Mouse (Mus musculus): ENCODE measurements around the gene Nfe2l2. TPM values are rescaled to one million over a fixed set of nuclear protein-coding genes. Genes with fewer than 3 reads are reported as not detected.

The Nfe2l2 gene
- polyA plus RNA-seq (2012; rRNA removed): 20.4 and 21.1 TPM in 2 replicates

DNA sequence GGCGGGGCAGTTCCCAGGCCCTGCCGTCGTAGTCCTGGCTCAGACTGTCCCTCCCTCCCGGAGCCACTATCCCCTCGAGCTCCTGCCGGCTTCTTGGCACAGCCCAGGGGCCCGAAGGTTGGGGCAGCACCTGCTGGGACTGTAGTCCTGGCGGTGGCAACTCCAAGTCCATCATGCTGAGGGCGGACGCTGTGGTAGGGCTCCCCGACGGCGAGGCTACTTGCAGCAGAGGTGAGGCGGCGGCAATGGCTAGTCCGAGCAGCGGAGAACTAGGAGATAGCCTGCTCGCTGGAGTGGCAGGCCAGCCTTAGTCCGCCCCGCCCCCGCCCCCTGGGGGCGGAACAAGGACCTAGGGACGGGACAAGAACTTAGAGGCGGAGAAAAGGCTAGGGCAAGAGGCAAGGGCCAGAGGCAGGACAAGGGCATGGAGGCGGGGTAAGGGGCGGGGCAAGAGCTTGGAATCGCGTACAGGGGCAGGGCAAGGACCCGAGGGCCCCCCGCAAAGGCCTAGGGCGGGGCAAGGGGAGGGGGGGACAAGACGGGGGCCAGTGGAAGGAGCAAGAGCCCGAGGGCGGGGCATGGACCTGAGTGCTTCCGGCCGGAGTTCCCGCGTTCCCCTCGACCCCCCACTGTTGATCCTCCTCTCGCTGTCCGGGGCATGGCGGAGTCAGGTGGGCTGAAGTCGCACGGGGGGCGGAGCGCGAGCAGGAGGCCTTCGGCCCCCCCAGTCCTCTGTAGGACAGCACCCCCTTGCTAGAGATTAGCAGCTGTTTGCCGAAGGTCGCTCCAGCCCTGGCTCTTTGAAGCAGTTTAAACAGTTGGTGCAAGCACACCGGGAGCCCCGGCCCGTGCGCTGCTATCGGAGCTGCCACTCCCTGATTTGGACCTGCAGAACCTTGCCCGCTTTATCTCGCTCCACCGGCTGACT lies at the start of gene Nfe2l2:
Nfe2l2 (minus strand) TSS at position 408 of the 928 bp plus-strand sequence.
- peak; percentile 76 to 81 for DNase-seq (ENCODE audit: extremely low spot score in 1 of 2, low spot score in 1 of 2)

DNA sequence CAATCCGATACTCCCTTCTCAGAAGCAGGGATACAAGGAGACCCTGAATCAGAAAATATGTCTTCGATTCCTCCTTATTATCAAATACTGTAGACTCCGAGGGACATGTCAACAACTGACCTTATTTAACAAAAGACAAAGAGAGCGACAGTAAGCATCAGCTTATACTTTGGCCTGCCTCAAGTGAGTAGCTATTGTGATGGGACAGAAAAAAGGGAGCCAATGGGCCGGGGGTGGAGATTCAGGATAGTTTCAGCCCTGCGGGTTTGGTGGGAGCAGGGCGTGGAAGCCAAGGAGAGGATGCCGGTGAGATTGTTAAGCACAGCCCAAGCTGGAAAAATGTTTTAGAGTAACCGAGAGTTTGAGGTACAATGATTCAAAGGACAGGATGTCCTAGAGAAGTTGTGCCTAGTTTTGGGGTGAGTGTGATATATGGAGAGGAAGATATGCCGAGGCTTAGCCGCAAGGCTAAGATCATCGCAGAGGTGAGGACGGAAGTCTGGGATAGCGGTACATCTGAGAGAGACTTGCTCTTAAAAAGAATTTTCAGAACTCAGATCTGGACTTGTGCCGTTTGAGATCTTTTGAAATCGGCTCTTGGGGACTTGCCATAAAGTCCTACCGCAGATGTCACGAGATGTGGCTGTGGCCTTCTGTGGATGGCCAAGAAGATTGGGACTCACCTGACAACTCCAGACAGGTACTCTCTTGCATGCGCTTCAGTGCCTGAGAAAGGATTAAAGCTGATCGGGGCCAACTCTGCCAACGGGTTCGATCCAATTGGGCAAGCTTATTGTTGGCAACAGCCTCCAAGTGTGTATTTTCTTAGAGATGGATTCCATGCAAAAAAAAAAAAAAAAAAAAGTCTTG lies 48.1 kb upstream of the Nfe2l2 start:
- no peak for DNase-seq (ENCODE audit: extremely low spot score in 1 of 2, low spot score in 1 of 2)

DNA sequence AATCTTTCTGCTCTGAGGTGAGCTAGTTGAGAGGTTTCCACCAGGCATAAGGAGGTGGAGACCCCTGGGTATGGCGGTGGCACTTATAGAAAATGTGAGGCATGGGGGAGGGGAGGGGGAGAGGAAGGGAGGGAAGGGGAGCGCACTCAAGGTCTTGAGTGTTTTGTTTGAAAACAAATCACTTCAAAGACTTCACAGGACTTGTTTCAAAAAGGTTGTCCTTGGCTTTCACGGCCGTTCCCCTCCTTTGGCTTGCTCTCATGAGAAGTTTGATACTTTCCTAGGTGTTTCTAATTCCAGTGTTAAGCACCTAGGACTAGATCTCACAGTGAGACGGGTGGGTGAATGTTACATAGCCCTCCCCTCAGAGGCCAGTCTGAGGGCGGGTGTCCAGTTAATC lies 47.5 kb upstream of the Nfe2l2 start:
- no peak for DNase-seq (ENCODE audit: extremely low spot score in 1 of 2, low spot score in 1 of 2)

DNA sequence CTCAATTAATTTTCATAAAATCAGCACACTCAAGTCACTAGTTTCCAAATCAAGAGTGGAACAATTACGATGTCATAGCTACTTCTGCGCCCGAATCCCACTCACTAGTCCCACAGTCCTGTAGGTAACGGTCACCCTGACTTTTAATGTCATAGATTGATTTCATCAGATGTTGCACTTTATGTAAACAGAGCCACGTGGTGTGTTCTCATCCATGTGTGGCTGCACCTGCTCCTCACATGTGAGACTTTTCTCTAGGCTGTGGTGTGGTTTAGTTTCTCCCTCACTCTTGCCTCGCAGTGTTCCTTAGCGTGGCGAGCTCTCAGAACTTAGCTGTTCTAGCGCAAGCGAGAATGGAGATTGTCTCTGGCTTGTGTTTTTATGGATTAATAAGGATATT lies 46.4 kb upstream of the Nfe2l2 start:
- no peak for DNase-seq (ENCODE audit: extremely low spot score in 1 of 2, low spot score in 1 of 2)

DNA sequence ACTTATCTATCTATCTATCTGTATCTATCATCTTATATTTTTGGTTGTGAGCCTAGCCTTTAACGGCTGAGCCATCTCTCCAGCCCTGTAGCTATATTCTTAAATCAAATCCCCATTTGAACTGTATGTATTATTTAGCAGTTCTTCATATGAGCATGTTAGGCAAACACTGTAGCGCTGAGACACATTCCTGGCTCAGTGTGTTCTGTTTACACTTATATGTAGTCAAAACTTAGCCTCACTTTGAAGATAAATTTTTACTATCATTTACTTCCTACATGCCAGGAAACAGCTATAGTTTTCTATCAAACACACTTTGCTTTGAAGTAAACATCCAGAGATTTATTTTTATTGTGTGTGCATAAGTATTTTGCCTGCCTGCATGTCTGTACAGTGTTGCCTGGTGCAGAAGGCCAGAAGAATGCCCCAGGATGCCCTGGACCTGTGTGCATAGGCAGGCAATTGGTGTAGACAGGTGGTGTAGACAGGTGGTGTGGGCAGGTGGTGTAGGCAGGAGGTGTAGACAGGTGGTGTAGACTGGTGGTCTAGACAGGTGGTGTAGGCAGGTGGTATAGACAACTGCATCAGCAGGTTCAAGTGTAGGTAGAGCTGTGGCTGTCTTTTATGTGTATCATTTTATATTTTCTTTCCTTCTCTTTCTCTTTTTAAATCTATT lies 45.7 kb upstream of the Nfe2l2 start:
- DNase-seq (ENCODE audit: extremely low spot score in 1 of 2, low spot score in 1 of 2): no peak

DNA sequence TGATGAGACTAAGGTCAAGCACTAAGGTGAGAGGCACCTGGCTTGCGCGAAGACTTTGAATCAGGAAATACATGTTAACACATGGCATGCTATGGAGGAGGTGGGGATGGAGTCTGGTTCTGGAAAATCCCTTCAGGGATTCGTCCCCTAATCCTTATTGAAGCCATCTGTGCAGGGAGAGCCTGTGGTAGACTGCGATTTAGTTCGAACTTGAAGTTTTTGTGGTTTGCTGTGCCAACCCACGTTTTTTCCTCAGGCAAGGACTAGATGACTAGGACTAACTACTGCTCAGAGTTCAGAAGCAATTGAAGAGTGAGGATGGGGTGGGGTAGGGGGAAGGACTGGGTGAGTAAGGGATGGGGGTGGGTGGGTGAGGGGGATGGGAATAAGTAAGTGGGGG lies 44.4 kb upstream of the Nfe2l2 start:
- DNase-seq (ENCODE audit: extremely low spot score in 1 of 2, low spot score in 1 of 2): no peak

DNA sequence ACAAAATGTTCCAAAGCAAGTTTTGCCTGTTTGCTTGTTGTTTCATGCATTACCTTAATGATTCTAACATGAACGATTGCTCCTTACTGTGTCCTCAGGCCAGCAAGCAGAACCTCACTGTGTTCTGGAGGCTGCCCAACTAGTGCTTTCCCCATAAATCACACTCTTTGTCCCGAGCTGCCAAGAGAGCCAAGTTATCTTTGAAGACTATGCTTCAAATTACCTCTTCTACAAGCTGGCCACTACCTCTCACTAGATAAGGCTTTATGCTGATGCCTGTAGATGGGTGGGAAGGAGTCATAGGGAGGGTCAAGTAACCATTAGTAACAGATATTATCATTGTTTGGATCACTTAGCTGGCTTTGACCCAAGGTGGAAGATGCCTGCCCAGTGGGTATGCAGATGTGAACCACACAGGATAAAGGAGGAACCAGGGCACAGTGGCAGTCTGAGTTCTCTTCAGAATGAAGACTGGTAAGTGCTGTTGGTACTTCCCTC lies 32.6 kb upstream of the Nfe2l2 start:
- DNase-seq (ENCODE audit: extremely low spot score in 1 of 2, low spot score in 1 of 2): no peak

DNA sequence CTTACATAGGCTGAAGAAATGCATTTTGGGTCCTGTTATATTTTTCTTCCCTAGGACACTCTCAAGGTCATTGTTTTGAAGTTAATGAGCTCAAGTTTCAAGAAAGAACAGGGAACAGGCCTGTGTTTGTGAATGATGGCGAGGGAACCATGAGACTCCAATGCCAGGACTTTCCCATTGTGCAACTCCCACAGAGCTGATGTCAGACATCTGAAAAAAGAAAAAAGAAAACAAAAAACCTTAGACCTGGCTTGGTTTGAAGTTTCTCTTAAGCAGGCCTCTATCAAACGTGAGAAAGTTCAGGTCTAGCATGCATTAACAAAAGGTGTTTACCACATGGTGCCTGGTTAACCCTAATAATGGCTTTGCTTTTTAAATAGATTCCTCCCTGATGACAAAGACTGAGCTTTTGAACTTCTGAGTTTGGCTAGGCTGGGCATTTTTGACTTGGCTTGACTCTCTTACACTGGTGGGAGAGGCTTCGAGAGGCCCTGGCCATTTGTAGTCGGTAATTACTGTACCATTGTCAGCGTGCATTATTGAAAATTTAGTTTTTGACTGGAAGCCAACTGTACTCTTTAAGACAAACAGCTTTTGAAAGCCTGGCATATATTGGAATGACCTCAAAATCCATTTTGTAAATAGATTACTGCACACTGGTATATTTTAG lies 29.9 kb upstream of the Nfe2l2 start:
- DNase-seq (ENCODE audit: extremely low spot score in 1 of 2, low spot score in 1 of 2): no peak

DNA sequence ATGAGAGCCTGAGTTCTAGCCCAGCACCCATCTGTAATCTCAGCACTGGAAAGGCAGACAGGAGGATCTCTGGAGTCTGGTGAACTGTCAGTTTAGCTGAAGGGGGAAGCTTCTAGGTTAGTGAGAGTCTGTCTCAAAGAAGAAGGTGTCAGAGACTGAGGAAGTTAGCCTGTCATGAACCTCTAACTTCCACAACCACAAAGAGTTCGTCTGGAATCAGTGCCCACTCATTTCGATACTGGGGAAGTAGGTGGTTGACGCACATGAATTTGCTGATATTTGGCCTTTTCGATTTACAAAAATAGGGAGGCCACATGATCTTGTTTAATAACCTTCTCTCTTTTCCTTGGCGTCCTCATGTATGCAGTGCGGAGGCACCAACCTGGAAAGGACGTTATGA lies 28.7 kb upstream of the Nfe2l2 start:
- DNase-seq (ENCODE audit: extremely low spot score in 1 of 2, low spot score in 1 of 2): no peak

DNA sequence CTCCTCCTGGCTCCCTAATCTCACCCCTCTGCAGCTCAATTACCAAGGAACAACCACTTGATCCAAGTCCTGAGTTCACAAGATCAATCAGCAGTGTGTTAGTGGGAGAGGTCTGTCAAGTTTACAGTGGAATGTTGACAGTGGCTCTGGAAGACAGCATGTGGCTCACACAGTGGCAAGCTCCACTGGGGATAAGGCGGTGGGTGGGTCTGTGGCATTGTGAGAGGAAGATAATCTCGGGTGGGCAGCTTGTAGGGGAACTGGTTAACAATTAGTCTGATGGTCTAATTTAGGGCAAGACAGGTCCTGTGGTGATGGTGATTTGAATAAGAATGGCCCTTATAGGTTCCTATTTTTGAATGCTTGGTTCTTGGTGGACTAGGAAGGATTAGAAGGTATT lies 27.5 kb upstream of the Nfe2l2 start:
- DNase-seq (ENCODE audit: extremely low spot score in 1 of 2, low spot score in 1 of 2): no peak

DNA sequence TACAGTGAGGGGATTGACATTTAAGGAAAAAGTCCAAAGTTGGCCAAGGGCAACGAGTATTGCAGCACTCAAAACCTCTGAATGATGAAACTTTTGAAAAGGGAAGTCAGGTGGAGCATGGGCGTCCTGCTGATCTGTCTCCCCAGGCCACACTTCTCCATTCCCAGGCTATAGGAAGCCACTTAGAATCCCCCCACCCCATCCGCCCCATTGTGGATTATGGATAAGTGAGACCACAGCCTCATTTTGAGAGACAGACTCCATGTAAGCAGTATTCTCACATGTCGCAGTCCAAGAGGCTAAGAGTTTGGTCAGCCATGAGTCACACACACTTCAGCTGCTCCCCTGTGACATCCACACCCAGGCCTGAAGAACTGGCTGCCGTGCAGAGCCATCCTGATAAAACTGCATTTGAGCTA lies 26.8 kb upstream of the Nfe2l2 start:
- DNase-seq (ENCODE audit: extremely low spot score in 1 of 2, low spot score in 1 of 2): no peak

DNA sequence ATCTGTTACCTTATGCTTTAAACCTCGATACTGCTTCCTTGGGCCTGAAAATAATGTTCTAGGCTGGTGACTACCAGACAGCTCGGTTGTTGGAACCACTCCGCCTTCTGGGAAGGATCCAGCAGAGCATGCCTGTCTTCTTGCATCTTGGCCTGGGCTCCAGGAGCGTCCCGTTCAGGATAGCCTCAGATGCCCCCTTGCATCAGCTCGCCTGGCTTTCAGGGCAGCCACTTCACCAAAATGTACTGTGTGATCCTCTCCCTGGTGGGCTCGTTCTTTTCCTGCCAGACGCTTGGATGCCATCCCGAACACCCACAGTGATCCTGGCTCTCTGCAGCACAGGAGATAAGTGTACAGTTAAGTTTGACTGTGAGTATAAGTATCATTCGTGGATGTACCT lies 25.6 kb upstream of the Nfe2l2 start:
- DNase-seq (ENCODE audit: extremely low spot score in 1 of 2, low spot score in 1 of 2): no peak

DNA sequence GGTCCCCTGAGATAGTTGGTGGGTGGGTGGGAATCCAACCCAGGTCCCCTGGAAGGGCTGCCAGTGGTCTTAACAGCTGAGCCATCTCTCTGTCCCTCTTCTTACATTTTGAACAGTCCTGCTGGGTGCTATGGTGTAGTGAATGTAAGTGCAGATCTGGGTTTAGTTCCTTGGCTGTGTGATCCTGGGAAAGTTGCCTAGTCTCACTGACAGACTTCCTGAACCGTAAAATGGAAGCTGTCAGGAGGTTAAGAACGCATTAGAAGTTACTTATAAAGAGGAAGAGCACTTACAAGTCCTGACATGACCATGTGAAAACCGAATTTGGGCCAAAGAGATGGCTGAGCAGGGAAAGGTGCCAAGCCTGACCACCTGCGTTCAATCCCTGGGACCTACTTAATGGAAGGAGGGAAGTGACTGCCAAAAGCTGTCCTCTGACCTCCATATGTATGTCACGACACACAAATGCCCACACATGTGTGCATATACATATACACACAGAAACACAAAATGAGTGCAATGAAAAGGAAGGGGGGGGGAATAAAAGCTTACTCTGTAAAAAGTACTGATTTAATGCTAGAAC lies 20.5 kb upstream of the Nfe2l2 start:
- no peak for DNase-seq (ENCODE audit: extremely low spot score in 1 of 2, low spot score in 1 of 2)

DNA sequence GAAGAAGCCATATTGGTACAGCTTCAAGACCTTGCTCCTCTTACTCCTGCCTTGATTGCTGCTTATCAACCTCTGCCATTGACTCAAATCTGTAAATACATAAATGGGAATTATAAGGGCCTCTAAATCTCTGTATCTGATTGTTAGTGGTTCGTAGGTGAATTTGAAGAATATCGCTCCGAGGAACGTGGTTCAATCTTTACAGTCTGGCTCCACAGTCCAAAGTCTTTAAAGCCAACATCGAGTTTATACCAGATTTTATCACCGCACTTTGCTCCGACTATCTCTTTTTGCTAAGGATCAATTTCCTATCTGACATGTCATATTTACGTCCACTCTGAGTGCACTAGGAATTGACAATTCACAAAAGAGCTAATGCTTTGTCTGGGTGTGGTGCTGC lies 19.0 kb upstream of the Nfe2l2 start:
- no peak for DNase-seq (ENCODE audit: extremely low spot score in 1 of 2, low spot score in 1 of 2)

DNA sequence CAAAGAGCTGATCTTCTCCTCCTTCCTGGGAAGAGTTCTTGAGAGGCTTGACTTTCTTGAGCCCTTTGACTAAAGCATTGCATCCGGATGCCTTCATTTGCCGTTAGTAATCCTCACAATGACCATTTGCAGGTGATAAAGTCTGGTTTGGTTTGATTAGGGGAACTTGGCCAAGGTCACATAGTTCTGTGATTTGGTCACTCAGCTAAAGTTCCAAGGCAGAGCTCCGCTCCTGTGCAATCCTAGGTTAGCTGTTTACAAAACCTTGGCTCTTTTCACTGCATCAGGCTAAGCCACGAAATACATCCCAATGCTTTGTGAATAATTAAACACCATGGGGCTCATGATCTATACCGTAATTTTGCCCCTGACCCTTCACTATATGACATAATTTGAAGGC lies 18.5 kb upstream of the Nfe2l2 start:
- DNase-seq (ENCODE audit: extremely low spot score in 1 of 2, low spot score in 1 of 2): no peak

DNA sequence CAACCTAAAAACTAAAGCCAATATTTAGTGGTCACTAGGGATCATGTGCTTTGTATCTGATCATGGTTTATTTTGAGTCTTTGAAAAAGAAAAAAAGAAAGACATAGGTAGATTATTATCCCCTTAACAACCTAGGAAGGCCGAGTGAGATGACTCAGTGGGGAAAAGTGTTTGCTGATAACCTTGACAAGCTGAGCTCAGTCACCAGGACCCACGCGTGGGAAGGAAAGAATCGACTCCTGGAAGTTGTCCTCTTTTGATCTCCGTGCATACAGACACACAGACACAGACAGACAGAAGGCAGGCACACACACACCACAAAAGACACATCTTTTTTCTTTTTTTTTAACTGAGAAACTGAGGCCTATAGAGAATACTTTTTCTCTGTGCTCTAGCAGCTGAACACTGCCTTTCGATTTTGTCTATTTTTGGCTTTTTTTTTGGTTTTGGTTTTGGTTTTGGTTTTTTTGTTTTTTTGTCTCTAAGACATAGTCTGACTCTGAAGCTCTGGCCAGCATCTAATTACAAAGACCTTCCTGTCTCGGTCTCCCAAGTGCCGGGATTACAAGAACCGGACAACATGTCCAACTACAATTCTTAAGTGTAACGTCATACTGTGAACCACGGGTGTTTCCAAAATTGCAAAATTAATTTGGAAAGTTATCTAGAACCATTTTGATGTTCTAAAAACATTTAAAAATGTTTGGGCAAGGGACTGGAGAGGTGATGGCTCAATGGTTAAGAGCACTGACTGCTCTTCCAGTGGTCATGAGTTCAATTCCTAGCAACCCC lies 16.0 kb upstream of the Nfe2l2 start:
- DNase-seq (ENCODE audit: extremely low spot score in 1 of 2, low spot score in 1 of 2): no peak

DNA sequence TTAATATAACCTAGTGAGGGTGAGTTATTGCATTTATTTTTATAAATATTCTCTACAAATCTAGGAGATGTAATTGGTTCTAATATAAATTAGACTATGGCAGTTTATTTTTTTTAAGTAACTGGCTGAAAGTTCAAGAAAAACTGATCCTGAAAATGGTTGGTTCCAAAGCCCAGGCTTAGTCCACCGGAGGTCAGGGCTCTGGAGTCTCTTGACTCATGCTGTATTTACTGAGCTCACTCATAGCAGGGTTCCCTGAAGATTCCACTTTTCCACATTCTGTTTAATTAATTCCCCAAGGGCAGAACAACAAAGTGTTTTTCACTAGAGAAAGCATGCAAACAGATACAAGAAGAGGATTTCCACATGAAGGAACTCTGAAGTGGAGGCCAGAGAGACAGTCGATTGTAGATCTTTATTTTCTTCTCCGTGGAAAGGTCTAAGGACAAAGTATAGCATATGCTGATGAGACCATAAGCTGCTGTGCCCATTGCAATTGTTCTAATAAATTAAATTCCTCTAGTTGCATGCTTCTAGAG lies 15.0 kb upstream of the Nfe2l2 start:
- no peak for DNase-seq (ENCODE audit: extremely low spot score in 1 of 2, low spot score in 1 of 2)

DNA sequence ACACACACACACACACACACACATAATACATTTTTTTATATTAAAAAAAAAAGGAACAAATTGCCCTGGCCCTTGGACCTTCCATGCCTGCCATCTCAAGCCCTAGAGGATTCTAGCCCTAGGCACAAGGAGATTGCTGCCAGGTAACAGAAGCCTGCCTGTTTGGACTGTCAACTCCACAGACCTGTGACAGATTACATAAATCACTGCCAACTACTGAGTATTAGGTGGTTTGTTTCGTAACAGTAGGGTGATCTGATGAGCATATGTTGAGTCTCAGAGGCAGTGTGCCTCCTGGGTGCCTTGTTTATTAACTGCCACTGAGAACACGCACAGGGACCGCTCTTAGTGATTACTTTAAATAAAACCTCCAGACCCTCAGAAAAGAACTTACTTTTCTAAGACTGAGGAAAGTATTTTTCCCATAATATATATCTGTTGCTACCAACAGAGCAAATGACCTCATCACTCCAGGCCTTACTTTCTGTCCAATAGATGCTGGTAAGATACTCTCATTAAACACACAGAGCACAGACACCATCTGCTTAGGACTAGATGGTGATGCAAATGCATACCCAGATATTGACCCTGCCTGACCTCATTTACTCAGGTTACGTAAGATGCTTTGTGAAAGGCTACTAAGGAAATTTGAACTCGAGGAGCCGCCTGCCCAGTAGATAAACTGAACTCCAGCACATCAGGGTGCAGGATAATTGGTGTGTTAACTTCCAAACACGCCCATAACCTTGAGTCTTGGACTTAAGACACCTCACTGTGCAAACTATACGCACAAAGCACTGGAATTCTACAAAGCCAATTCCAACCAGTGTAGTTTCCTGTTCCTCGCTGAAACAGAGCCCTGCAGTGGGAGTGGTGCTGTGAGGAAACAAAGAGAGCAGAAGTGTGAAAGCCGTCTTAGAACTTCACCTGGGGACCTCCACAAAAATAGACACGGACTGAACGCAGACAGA lies 11.9 kb upstream of the Nfe2l2 start:
- no peak for DNase-seq (ENCODE audit: extremely low spot score in 1 of 2, low spot score in 1 of 2)
